Mouse (Mus musculus): ENCODE results near the gene Slc23a4. TPM values are rescaled to one million over a fixed set of nuclear protein-coding genes. Genes with fewer than 3 reads are reported as not detected.

Gene Slc23a4
- polyA plus RNA-seq (2015; fragmentation: Nextera tagmentation; extraction: Ambion mirVana) = 8.4 and 9.5 TPM in 2 replicates

GRCm38 (mm10) chr6:34988081-34988761 is at the start of gene Slc23a4:
TSS of gene Slc23a4 (minus strand) at chr6:34988404.
- Histone ChIP-seq H3K9ac (peak within 1 kb of the TSS; percentile 28; the same call in 1 of the 2 replicates), H3K27ac (peak within 1 kb of the TSS; percentile 2; the same call in 1 of the 2 replicates), H3K4me3 (replicated peaks) (peak within 1 kb of the TSS; percentile 7; the same call in 1 of the 2 replicates), H3K4me2 (replicated peaks) (peak within 1 kb of the TSS; percentile 50), H3K36me3 (no peaks in the 10 kb centered on the region), H3K4me1 (replicated peaks) (peaks cover 8% of the 10 kb centered on the region; the same call in 1 of the 2 replicates), H3K9me3 (no peaks in the 10 kb centered on the region), H3K27me3 (replicated peaks) (no peaks in the 10 kb centered on the region)
- ATAC-seq = peak; percentile 89
- WGBS = 13% methylated on average over 20 of the region's 20 CpGs

GRCm38 (mm10) chr6:35033341-35033740 is 45.1 kb upstream of the Slc23a4 start:
- no peak overlapping the region for H3K4me3 ChIP-seq (replicated peaks)
- ATAC-seq = no peak

DNA sequence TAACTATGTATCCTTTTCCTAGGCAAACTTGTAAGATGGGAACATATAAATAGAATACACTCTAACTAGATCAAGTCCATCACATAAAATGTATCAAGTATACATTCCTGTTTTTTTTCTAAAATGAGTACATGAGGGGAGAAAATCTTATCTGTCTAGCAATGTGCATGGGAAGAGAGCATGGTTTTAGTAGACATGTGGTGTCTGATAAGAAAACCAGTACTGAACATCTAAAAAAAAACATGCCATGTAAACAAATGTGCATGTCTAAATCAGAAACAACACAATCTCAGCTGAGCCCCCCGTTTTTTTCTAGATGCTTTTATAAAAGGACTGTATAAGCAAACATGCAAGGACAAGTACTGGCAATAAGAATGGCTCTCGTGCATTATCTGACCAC is 44.5 kb upstream of the Slc23a4 start:
- Histone ChIP-seq H3K4me3 (replicated peaks) (no peak overlapping the region), H3K9ac (no peak overlapping the region), H3K27ac (no peak overlapping the region), H3K36me3 (no peaks in the 10 kb centered on the region), H3K9me3 (no peaks in the 10 kb centered on the region), H3K4me1 (replicated peaks) (no peaks in the 10 kb centered on the region), H3K27me3 (replicated peaks) (no peaks in the 10 kb centered on the region), H3K4me2 (replicated peaks) (no peak overlapping the region)
- no peak for ATAC-seq
- WGBS = 70% methylated on average over 2 of the region's 2 CpGs

More at GRCm38 (mm10) chr6:35033341-35033740, 45.1 kb upstream of the Slc23a4 start:
- 90% methylated on average over 11 of the region's 11 CpGs for WGBS
- Histone ChIP-seq H3K27ac (no peak overlapping the region), H3K9me3 (no peaks in the 10 kb centered on the region), H3K9ac (no peak overlapping the region), H3K4me1 (replicated peaks) (no peaks in the 10 kb centered on the region), H3K4me2 (replicated peaks) (no peak overlapping the region), H3K27me3 (replicated peaks) (no peaks in the 10 kb centered on the region), H3K36me3 (no peaks in the 10 kb centered on the region)

DNA sequence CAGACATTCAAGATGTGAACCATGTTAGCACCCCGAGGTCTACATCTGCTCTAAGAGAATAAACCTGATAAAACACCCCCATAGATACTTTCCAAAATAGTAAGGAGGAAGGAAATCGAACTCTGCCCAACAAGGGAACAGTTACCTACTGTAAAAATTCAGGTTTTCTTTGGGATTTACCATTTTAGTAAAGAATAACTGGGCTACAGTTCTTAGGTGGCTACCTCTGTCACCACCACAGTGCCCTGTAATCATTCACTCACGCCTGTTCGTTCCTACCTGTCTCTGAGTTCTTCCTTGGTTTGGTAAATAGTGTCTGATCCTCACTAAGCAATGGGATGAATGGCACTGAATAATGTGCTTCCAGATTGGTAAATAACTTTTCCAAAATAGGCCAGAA is 42.6 kb upstream of the Slc23a4 start:
- 86% methylated on average over 4 of the region's 4 CpGs for WGBS
- Histone ChIP-seq H3K4me2 (replicated peaks) (no peak overlapping the region), H3K9me3 (no peaks in the 10 kb centered on the region), H3K36me3 (no peaks in the 10 kb centered on the region), H3K9ac (no peak overlapping the region), H3K27me3 (replicated peaks) (no peaks in the 10 kb centered on the region), H3K4me3 (replicated peaks) (no peak overlapping the region), H3K27ac (no peak overlapping the region), H3K4me1 (replicated peaks) (no peaks in the 10 kb centered on the region)
- ATAC-seq = no peak

GRCm38 (mm10) chr6:35030226-35030625 is 42.0 kb upstream of the Slc23a4 start:
- no peaks in the 10 kb centered on the region for H3K27me3 ChIP-seq (replicated peaks)
- no peak for ATAC-seq

GRCm38 (mm10) chr6:35028023-35028422 is 39.8 kb upstream of the Slc23a4 start:
- Histone ChIP-seq H3K36me3 (no peaks in the 10 kb centered on the region), H3K4me3 (replicated peaks) (no peak overlapping the region), H3K9ac (no peak overlapping the region), H3K4me1 (replicated peaks) (peaks cover 2% of the 10 kb centered on the region; the same call in 1 of the 2 replicates), H3K27ac (no peak overlapping the region), H3K27me3 (replicated peaks) (no peaks in the 10 kb centered on the region), H3K9me3 (no peaks in the 10 kb centered on the region), H3K4me2 (replicated peaks) (no peak overlapping the region)
- ATAC-seq = no peak
- 95% methylated on average over 2 of the region's 2 CpGs for WGBS

More at GRCm38 (mm10) chr6:35030226-35030625, 42.0 kb upstream of the Slc23a4 start:
- Histone ChIP-seq H3K9me3 (no peaks in the 10 kb centered on the region), H3K4me1 (replicated peaks) (no peaks in the 10 kb centered on the region), H3K4me2 (replicated peaks) (no peak overlapping the region), H3K4me3 (replicated peaks) (no peak overlapping the region), H3K27ac (no peak overlapping the region), H3K36me3 (no peaks in the 10 kb centered on the region), H3K9ac (no peak overlapping the region)
- 76% methylated on average over 6 of the region's 6 CpGs for WGBS

GRCm38 (mm10) chr6:35027257-35027656 is 39.1 kb upstream of the Slc23a4 start:
- H3K4me2 ChIP-seq (replicated peaks) = no peak overlapping the region
- no peak for ATAC-seq
- H3K27ac ChIP-seq = no peak overlapping the region
- no peak overlapping the region for H3K4me3 ChIP-seq (replicated peaks)
- H3K27me3 ChIP-seq (replicated peaks) = no peaks in the 10 kb centered on the region
- 74% methylated on average over 6 of the region's 6 CpGs for WGBS
- no peaks in the 10 kb centered on the region for H3K9me3 ChIP-seq
- no peak overlapping the region for H3K9ac ChIP-seq
- H3K4me1 ChIP-seq (replicated peaks) = peaks cover 2% of the 10 kb centered on the region; the same call in 1 of the 2 replicates
- no peaks in the 10 kb centered on the region for H3K36me3 ChIP-seq

DNA sequence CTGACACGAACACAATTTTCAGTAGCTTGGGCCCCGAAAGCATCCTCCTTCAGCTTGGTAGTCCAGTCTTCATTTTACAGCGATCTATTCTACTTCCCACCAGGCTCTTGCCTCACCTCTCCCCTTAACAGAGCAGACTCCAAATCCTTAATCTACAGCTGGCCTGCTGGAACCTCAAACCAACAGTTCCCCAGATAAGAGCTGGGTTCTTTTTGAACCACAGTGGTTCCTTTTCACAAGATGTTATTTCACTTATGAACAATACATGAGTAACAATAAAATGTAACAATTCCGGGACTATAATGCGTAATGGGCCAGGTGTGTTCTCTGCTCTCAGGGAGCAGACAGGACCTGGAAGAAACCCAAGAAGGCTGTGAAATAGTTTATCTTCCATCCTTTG is 28.4 kb upstream of the Slc23a4 start:
- Histone ChIP-seq H3K27ac (no peak overlapping the region), H3K4me2 (replicated peaks) (no peak overlapping the region), H3K9me3 (no peaks in the 10 kb centered on the region), H3K9ac (no peak overlapping the region), H3K4me3 (replicated peaks) (no peak overlapping the region), H3K27me3 (replicated peaks) (no peaks in the 10 kb centered on the region), H3K36me3 (no peaks in the 10 kb centered on the region), H3K4me1 (replicated peaks) (no peaks in the 10 kb centered on the region)
- 89% methylated on average over 5 of the region's 5 CpGs for WGBS
- no peak for ATAC-seq

DNA sequence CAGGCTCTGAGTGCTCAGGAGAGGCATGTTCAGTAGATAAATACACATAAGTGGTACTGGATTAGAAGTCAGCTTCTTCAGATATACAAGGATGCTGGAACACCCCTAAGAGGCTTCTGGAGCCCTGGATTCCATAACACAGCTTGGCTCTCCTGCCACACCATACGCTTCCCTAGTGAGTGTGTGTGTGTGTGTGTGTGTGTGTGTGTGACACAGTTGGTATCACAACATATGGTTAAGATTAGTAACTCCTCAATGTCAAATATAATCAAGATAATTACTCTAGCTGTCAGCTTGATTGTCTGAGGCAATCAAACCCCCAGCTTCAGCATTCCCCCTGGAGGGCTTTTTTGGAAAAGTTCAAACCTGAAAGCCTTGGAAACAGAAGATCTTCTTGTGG is 23.7 kb upstream of the Slc23a4 start:
- ATAC-seq = no peak
- Histone ChIP-seq H3K4me3 (replicated peaks) (no peak overlapping the region), H3K9ac (no peak overlapping the region), H3K4me2 (replicated peaks) (no peak overlapping the region), H3K27me3 (replicated peaks) (no peaks in the 10 kb centered on the region), H3K9me3 (no peaks in the 10 kb centered on the region), H3K4me1 (replicated peaks) (no peaks in the 10 kb centered on the region), H3K27ac (no peak overlapping the region), H3K36me3 (no peaks in the 10 kb centered on the region)
- WGBS = 88% methylated on average over 1 of the region's 1 CpGs

DNA sequence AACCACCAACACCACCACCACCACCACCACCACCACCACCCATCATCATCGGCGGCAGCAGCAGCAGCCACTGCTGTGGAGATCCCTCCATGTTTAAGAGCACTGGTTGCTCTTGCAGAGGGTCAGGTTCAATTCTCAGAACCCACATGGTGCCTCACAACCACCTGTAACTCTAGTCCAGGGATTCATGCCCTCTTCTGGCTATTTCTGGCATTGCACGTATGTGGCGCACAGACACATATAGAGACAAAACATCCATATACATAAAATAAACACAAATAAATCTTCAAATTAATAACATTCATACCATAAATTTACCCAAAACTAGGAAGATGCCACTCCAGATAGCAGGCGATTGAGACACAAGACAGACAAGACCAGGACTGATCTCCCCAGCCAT is 22.5 kb upstream of the Slc23a4 start:
- no peaks in the 10 kb centered on the region for H3K27me3 ChIP-seq (replicated peaks)
- H3K36me3 ChIP-seq = no peaks in the 10 kb centered on the region
- H3K9me3 ChIP-seq = no peaks in the 10 kb centered on the region
- WGBS = 95% methylated on average over 5 of the region's 5 CpGs
- H3K4me1 ChIP-seq (replicated peaks) = no peaks in the 10 kb centered on the region
- no peak overlapping the region for H3K27ac ChIP-seq
- H3K4me3 ChIP-seq (replicated peaks) = no peak overlapping the region
- no peak for ATAC-seq
- H3K4me2 ChIP-seq (replicated peaks) = no peak overlapping the region
- H3K9ac ChIP-seq = no peak overlapping the region

- no peaks in the 10 kb centered on the region for H3K9me3 ChIP-seq
- no peak overlapping the region for H3K27ac ChIP-seq
- no peak overlapping the region for H3K9ac ChIP-seq
- H3K4me3 ChIP-seq (replicated peaks) = no peak overlapping the region
- no peaks in the 10 kb centered on the region for H3K36me3 ChIP-seq
- H3K27me3 ChIP-seq (replicated peaks) = no peaks in the 10 kb centered on the region
- no peak for ATAC-seq
- 81% methylated on average over 18 of the region's 18 CpGs for WGBS
- no peak overlapping the region for H3K4me2 ChIP-seq (replicated peaks)
- H3K4me1 ChIP-seq (replicated peaks) = 0 out of 2 replicates have a peak, but pooled peaks cover 5% of the 10 kb centered on the region
Observed at GRCm38 (mm10) chr6:35002261-35002669, 14.1 kb upstream of the Slc23a4 start.

DNA sequence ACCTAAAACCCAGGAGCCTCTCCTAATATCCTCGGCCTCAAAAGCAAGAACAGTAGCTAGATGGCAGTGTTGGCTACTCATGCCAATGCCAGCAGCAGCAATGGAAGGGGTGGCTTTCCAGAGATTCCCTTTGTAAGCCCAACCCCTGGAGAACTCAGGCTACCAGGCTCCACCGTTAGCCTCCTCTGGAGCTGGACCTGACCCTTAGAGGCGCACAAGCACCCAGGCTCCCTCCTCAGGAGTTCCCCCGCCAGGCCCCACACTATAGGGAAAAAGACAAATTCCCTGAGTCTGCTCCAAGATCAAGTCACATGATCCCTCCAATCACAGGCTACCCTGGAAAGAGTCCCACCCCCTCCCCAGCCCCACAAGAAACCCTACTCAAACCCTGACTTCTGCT is 10.9 kb upstream of the Slc23a4 start:
- 14% methylated on average over 4 of the region's 4 CpGs for WGBS
- Histone ChIP-seq H3K36me3 (no peaks in the 10 kb centered on the region), H3K27ac (no peak overlapping the region), H3K27me3 (replicated peaks) (no peaks in the 10 kb centered on the region), H3K9ac (no peak overlapping the region), H3K9me3 (no peaks in the 10 kb centered on the region), H3K4me2 (replicated peaks) (0 out of 2 replicates have a peak overlapping the region, but pooled peaks have one; percentile 23), H3K4me3 (replicated peaks) (no peak overlapping the region), H3K4me1 (replicated peaks) (peaks cover 16% of the 10 kb centered on the region; the same call in 1 of the 2 replicates)
- peak; percentile 36; the same call in 1 of the 2 replicates for ATAC-seq

GRCm38 (mm10) chr6:34996496-34996895 is 8.3 kb upstream of the Slc23a4 start:
- WGBS = 76% methylated on average over 4 of the region's 4 CpGs
- no peak for ATAC-seq

More at GRCm38 (mm10) chr6:34996496-34996895, 8.3 kb upstream of the Slc23a4 start:
- Histone ChIP-seq H3K27ac (no peak overlapping the region), H3K9ac (no peak overlapping the region), H3K4me3 (replicated peaks) (no peak overlapping the region), H3K27me3 (replicated peaks) (no peaks in the 10 kb centered on the region), H3K9me3 (no peaks in the 10 kb centered on the region), H3K36me3 (no peaks in the 10 kb centered on the region), H3K4me2 (replicated peaks) (no peak overlapping the region), H3K4me1 (replicated peaks) (peaks cover 16% of the 10 kb centered on the region; the same call in 1 of the 2 replicates)

All from intestine, embryonic 15.5 days (tissue).